Mouse (Mus musculus): ENCODE measurements around the gene Rffl. TPM values are rescaled to one million over a fixed set of nuclear protein-coding genes. Genes with fewer than 3 reads are reported as not detected.

The Rffl gene
- polyA plus RNA-seq, 1 experiment from 2014 or later, result 21.9 TPM

GRCm38 (mm10) chr11:82883180-82883579 is 12.2 kb upstream of the Rffl start:
- Histone ChIP-seq H3K36me3 (ENCODE audit: control insufficient read depth, insufficient read depth, low read length) (peaks cover 2% of the 10 kb centered on the region; the same call in 1 of the 2 replicates), H3K9ac (ENCODE audit: low read length) (no peak overlapping the region), H3K9me3 (replicated peaks; ENCODE audit: control insufficient read depth, low read length) (no peaks in the 10 kb centered on the region), H3K4me1 (ENCODE audit: control insufficient read depth, insufficient read depth, low read length) (0 out of 2 replicates have a peak, but pooled peaks cover under 1% of the 10 kb centered on the region), H3K27ac (ENCODE audit: low read length) (no peak overlapping the region), H3K27me3 (ENCODE audit: control insufficient read depth, insufficient read depth, low read length) (no peaks in the 10 kb centered on the region), H3K4me2 (ENCODE audit: low read depth, low read length) (no peak overlapping the region), H3K4me3 (replicated peaks; ENCODE audit: low read length) (no peak overlapping the region)
- no peak for ATAC-seq (ENCODE audit: insufficient read depth, low FRiP score)
- WGBS, result 75% methylated on average over 8 of the region's 8 CpGs

- Histone ChIP-seq H3K4me2 (ENCODE audit: low read depth, low read length) (no peak overlapping the region), H3K27ac (ENCODE audit: low read length) (no peak overlapping the region), H3K27me3 (ENCODE audit: control insufficient read depth, insufficient read depth, low read length) (no peaks in the 10 kb centered on the region), H3K4me1 (ENCODE audit: control insufficient read depth, insufficient read depth, low read length) (no peaks in the 10 kb centered on the region), H3K9ac (ENCODE audit: low read length) (no peak overlapping the region), H3K36me3 (ENCODE audit: control insufficient read depth, insufficient read depth, low read length) (peaks cover 2% of the 10 kb centered on the region; the same call in 1 of the 2 replicates), H3K4me3 (replicated peaks; ENCODE audit: low read length) (no peak overlapping the region), H3K9me3 (replicated peaks; ENCODE audit: control insufficient read depth, low read length) (no peaks in the 10 kb centered on the region)
- whole genome bisulfite sequencing, result 81% methylated on average over 7 of the region's 7 CpGs
- no peak for ATAC-seq (ENCODE audit: insufficient read depth, low FRiP score)
Observed at GRCm38 (mm10) chr11:82877726-82878344, 6.8 kb upstream of the Rffl start.

DNA sequence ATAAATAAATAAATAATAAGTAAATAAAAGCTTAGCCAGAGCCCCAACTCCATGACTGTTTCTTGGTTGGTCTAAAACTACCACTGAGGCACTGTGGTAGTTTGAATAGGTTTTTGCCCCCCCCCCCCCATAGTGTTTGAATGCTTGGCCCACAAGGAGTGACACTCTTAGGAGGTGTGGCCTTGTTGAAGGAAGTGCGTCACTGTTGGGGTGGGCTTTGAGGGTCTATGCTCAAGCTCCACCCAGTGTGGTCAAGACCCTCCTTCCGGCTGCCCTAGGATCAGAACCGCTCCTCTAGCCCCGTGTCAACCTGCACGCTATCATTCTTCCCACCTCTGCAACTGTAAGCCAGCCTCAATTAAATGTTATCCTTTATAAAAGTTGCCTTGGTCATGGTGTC is 4.6 kb upstream of the Rffl start:
- H3K4me3 ChIP-seq (replicated peaks; ENCODE audit: low read length), result no peak overlapping the region
- 91% methylated on average over 5 of the region's 5 CpGs for WGBS

GRCm38 (mm10) chr11:82874924-82875323 is 3.9 kb upstream of the Rffl start:
- 39% methylated on average over 5 of the region's 5 CpGs for WGBS

More for the DNA sequence above, 4.6 kb upstream of the Rffl start:
- H3K9me3 ChIP-seq (replicated peaks; ENCODE audit: control insufficient read depth, low read length), result no peaks in the 10 kb centered on the region
- H3K4me1 ChIP-seq (ENCODE audit: control insufficient read depth, insufficient read depth, low read length), result no peaks in the 10 kb centered on the region
- no peak overlapping the region for H3K4me2 ChIP-seq (ENCODE audit: low read depth, low read length)
- no peaks in the 10 kb centered on the region for H3K36me3 ChIP-seq (ENCODE audit: control insufficient read depth, insufficient read depth, low read length)
- H3K27ac ChIP-seq (ENCODE audit: low read length), result no peak overlapping the region
- ATAC-seq (ENCODE audit: insufficient read depth, low FRiP score), result no peak
- no peak overlapping the region for H3K9ac ChIP-seq (ENCODE audit: low read length)
- H3K27me3 ChIP-seq (ENCODE audit: control insufficient read depth, insufficient read depth, low read length), result no peaks in the 10 kb centered on the region

GRCm38 (mm10) chr11:82870173-82871030 is 608 bp downstream of the Rffl start:
- Histone ChIP-seq H3K27ac (ENCODE audit: low read length) (peak overlapping the region; percentile 78), H3K4me1 (ENCODE audit: control insufficient read depth, insufficient read depth, low read length) (no peaks in the 10 kb centered on the region), H3K4me2 (ENCODE audit: low read depth, low read length) (peak overlapping the region; percentile 64), H3K9me3 (replicated peaks; ENCODE audit: control insufficient read depth, low read length) (no peaks in the 10 kb centered on the region), H3K27me3 (ENCODE audit: control insufficient read depth, insufficient read depth, low read length) (no peaks in the 10 kb centered on the region), H3K36me3 (ENCODE audit: control insufficient read depth, insufficient read depth, low read length) (no peaks in the 10 kb centered on the region), H3K4me3 (replicated peaks; ENCODE audit: low read length) (peak overlapping the region; percentile 89), H3K9ac (ENCODE audit: low read length) (peak overlapping the region; percentile 89)
- ATAC-seq (ENCODE audit: insufficient read depth, low FRiP score), result peak; percentile 8
- 2% methylated on average over 36 of the region's 36 CpGs for WGBS

More at GRCm38 (mm10) chr11:82874924-82875323, 3.9 kb upstream of the Rffl start:
- Histone ChIP-seq H3K27ac (ENCODE audit: low read length) (no peak overlapping the region), H3K27me3 (ENCODE audit: control insufficient read depth, insufficient read depth, low read length) (no peaks in the 10 kb centered on the region), H3K9ac (ENCODE audit: low read length) (no peak overlapping the region), H3K4me3 (replicated peaks; ENCODE audit: low read length) (no peak overlapping the region), H3K36me3 (ENCODE audit: control insufficient read depth, insufficient read depth, low read length) (no peaks in the 10 kb centered on the region), H3K4me2 (ENCODE audit: low read depth, low read length) (no peak overlapping the region), H3K9me3 (replicated peaks; ENCODE audit: control insufficient read depth, low read length) (no peaks in the 10 kb centered on the region), H3K4me1 (ENCODE audit: control insufficient read depth, insufficient read depth, low read length) (no peaks in the 10 kb centered on the region)
- no peak for ATAC-seq (ENCODE audit: insufficient read depth, low FRiP score)

DNA sequence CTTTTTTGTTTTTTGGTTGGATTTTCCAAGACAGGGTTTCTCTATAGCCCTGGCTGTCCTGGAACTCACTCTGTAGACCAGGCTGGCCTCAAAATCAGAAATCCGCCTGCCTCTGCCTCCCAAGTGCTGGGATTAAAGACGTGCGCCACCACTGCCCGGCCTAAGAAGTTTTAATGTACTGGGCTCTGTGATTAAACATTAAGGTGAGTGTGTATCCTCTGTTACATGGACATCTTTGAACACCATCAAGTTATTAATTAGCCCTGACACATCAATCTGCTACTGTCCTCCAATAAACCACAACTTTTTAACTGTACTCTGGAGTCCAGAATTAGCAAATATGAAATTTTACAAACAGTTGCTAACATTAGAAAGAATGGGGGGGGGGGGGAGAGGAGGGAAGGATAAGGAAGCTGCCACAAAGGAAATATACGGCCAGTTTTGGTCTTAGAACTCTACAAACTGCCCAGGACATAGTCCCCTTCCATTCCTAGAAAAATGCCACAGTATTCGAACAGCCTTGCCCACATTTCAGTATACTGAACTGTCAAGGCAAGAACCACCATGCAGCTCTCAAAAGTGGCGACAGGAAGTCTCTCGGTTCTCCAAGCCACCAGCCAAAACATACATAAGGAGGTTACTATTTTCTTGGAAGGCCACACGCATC is 1.4 kb downstream of the Rffl start:
- no peaks in the 10 kb centered on the region for H3K4me1 ChIP-seq (ENCODE audit: control insufficient read depth, insufficient read depth, low read length)
- H3K9ac ChIP-seq (ENCODE audit: low read length), result peak overlapping the region; percentile 89
- WGBS, result 57% methylated on average over 9 of the region's 9 CpGs
- no peaks in the 10 kb centered on the region for H3K36me3 ChIP-seq (ENCODE audit: control insufficient read depth, insufficient read depth, low read length)
- peak overlapping the region; percentile 89 for H3K4me3 ChIP-seq (replicated peaks; ENCODE audit: low read length)
- H3K27ac ChIP-seq (ENCODE audit: low read length), result peak overlapping the region; percentile 40; the same call in 1 of the 2 replicates
- H3K4me2 ChIP-seq (ENCODE audit: low read depth, low read length), result peak overlapping the region; percentile 64
- ATAC-seq (ENCODE audit: insufficient read depth, low FRiP score), result no peak
- H3K27me3 ChIP-seq (ENCODE audit: control insufficient read depth, insufficient read depth, low read length), result no peaks in the 10 kb centered on the region
- H3K9me3 ChIP-seq (replicated peaks; ENCODE audit: control insufficient read depth, low read length), result no peaks in the 10 kb centered on the region

GRCm38 (mm10) chr11:82867956-82868355 is 3.1 kb downstream of the Rffl start:
- Histone ChIP-seq H3K4me2 (ENCODE audit: low read depth, low read length) (no peak overlapping the region), H3K4me3 (replicated peaks; ENCODE audit: low read length) (no peak overlapping the region), H3K27ac (ENCODE audit: low read length) (no peak overlapping the region), H3K4me1 (ENCODE audit: control insufficient read depth, insufficient read depth, low read length) (peaks cover 3% of the 10 kb centered on the region; the same call in 1 of the 2 replicates), H3K9me3 (replicated peaks; ENCODE audit: control insufficient read depth, low read length) (no peaks in the 10 kb centered on the region), H3K9ac (ENCODE audit: low read length) (no peak overlapping the region), H3K36me3 (ENCODE audit: control insufficient read depth, insufficient read depth, low read length) (no peaks in the 10 kb centered on the region), H3K27me3 (ENCODE audit: control insufficient read depth, insufficient read depth, low read length) (no peaks in the 10 kb centered on the region)
- no peak for ATAC-seq (ENCODE audit: insufficient read depth, low FRiP score)
- WGBS, result 72% methylated on average over 5 of the region's 5 CpGs

DNA sequence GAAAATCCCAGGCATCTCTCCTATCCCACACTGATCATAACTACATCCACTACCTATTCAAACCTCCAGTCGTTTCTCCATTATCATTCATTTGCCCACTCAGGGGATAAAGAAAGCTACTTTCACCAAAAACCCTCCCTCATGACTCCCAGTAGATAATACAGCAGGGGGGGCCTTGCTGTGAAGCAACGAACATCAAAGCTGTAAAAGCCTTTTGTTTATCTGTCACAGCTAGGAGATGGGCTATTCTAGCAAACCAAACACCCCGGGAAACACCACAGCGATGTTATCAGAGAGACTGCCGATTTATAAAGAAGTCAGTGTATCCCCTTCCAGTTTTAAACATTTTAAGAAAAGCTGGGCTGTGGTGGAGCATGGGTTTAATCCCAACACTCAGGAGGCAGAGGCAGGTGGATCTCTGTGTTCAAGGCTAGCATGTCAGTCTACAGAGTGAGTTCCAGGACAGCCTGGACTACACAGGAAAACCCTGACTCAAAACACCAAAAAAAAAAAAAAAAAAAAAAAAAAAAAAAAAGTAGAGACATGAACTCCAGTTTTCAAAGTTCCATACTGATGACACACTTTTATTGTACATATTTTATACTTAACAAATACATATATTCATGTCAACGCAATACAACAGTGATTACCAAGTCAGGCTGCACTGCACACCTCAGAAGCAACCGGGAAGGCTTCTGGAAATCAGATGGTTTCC is 4.0 kb downstream of the Rffl start:
- Histone ChIP-seq H3K9ac (ENCODE audit: low read length) (no peak overlapping the region), H3K36me3 (ENCODE audit: control insufficient read depth, insufficient read depth, low read length) (no peaks in the 10 kb centered on the region), H3K4me1 (ENCODE audit: control insufficient read depth, insufficient read depth, low read length) (peaks cover 9% of the 10 kb centered on the region; the same call in 1 of the 2 replicates), H3K9me3 (replicated peaks; ENCODE audit: control insufficient read depth, low read length) (no peaks in the 10 kb centered on the region), H3K4me2 (ENCODE audit: low read depth, low read length) (no peak overlapping the region), H3K27me3 (ENCODE audit: control insufficient read depth, insufficient read depth, low read length) (no peaks in the 10 kb centered on the region), H3K27ac (ENCODE audit: low read length) (no peak overlapping the region), H3K4me3 (replicated peaks; ENCODE audit: low read length) (no peak overlapping the region)
- no peak for ATAC-seq (ENCODE audit: insufficient read depth, low FRiP score)
- 32% methylated on average over 7 of the region's 7 CpGs for WGBS

Measured in stomach, embryonic 16.5 days (tissue).